Mouse (Mus musculus) layer of hippocampus, adult 18-20 months (tissue): ENCODE results near the gene Sprn. TPM values are rescaled to one million over a fixed set of nuclear protein-coding genes. Genes with fewer than 3 reads are reported as not detected.

ENCODE experiments used
- DNase-seq, 2 experiments: peaks; one replicate each; pipeline ENCODE4 v3.0.0; 2022; ENCODE audit warnings: low spot score in 2 of 2
- long read RNA-seq: library from polyadenylated mRNA; stranded (forward); transcript quantifications from one replicate; pipeline ENCODE4 v2.0.0, GENCODE M21; 2021
- total RNA-seq, 2 experiments: library from RNA; stranded (reverse); gene quantifications; 2 replicates each; pipeline ENCODE4 v1.2.3; 2021

Gene Sprn
- total RNA-seq: 100 to 1,000 TPM; 151 to 156 TPM
- long read RNA-seq, transcript Sprn-201 (2 exons, 3,374 nt): major isoform, 168 of 204 reads
- long read RNA-seq, partial matches to known transcripts: 0 of 204 reads
- long read RNA-seq, other reads (novel, unspliced or antisense): 36 of 204 reads

- peak; percentile 72 to 88 for DNase-seq
These were observed at the start of gene Sprn for GRCm38 (mm10) chr7:140154218-140154927. Gene Sprn (minus strand): TSS chr7:140154877.

- no peak for DNase-seq
These were observed 46.4 kb upstream of the Sprn start for GRCm38 (mm10) chr7:140201090-140201489.

- DNase-seq: no peak
These were observed 41.3 kb upstream of the Sprn start for GRCm38 (mm10) chr7:140196002-140196401.

- DNase-seq: no peak
These were observed 39.4 kb upstream of the Sprn start for GRCm38 (mm10) chr7:140194031-140194430.

GRCm38 (mm10) chr7:140192851-140193250 is 38.2 kb upstream of the Sprn start:
- no peak for DNase-seq

GRCm38 (mm10) chr7:140192445-140192844 is 37.8 kb upstream of the Sprn start:
- no peak for DNase-seq

GRCm38 (mm10) chr7:140190435-140190834 is 35.8 kb upstream of the Sprn start:
- no peak for DNase-seq

- no peak for DNase-seq
These were observed 34.0 kb upstream of the Sprn start for GRCm38 (mm10) chr7:140188391-140189328.

GRCm38 (mm10) chr7:140187721-140188390 is 33.2 kb upstream of the Sprn start:
- peak; percentile 50 to 82 for DNase-seq

GRCm38 (mm10) chr7:140186646-140187620 is 32.3 kb upstream of the Sprn start:
- peak; percentile 26 to 57 for DNase-seq

GRCm38 (mm10) chr7:140184206-140184605 is 29.5 kb upstream of the Sprn start:
- DNase-seq: no peak

GRCm38 (mm10) chr7:140180692-140181091 is 26.0 kb upstream of the Sprn start:
- DNase-seq: no peak

GRCm38 (mm10) chr7:140179176-140179575 is 24.5 kb upstream of the Sprn start:
- DNase-seq: no peak

GRCm38 (mm10) chr7:140172936-140173335 is 18.3 kb upstream of the Sprn start, which contains the start of gene Olfr523:
Gene Olfr523 (plus strand): TSS chr7:140173217.
- DNase-seq: no peak

GRCm38 (mm10) chr7:140170863-140171262 is 16.2 kb upstream of the Sprn start:
- DNase-seq: no peak

GRCm38 (mm10) chr7:140169386-140169785 is 14.7 kb upstream of the Sprn start:
- no peak for DNase-seq

- no peak for DNase-seq
These were observed 13.3 kb upstream of the Sprn start for GRCm38 (mm10) chr7:140167950-140168349.

GRCm38 (mm10) chr7:140164664-140165063 is 10.0 kb upstream of the Sprn start, which contains the start of gene Olfr522:
Gene Olfr522 (minus strand): TSS chr7:140164764.
- no peak for DNase-seq

GRCm38 (mm10) chr7:140160363-140160762 is 5.7 kb upstream of the Sprn start:
- no peak for DNase-seq

GRCm38 (mm10) chr7:140153829-140154217 is 854 bp downstream of the Sprn start:
- DNase-seq: no peak
